Mouse (Mus musculus): ENCODE data around the gene Rexo5.

DNA sequence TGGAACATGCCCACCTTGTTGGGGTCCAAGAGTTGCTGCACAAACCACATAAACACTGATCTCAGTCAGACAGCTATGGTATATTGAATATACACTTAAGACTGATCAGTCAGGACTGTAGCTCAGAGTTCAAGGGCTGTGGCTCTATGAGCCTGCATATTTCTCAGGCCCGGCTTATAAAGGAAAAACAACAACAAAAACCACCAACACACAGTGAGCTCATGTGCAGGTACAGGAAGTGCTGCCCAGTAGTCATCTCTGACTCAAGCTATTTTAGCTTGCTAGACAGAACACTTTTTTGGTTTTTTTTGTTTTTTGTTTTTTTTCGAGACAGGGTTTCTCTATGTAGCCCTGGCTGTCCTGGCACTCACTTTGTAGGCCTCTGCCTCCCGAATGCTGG, 14.9 kb downstream of the Rexo5 start:
- TF ChIP-seq CTCF (IDR thresholded peaks at IDR 0.05; ENCODE audit: control insufficient read depth, insufficient read depth, insufficient read length), result no peak
- no peak for TF ChIP-seq MAX (IDR thresholded peaks at IDR 0.05)
- no peak for TF ChIP-seq MYOG (IDR thresholded peaks at IDR 0.05; ENCODE audit: control insufficient read depth, extremely low read depth, insufficient read length)

All from C2C12 (cell line).